Mouse (Mus musculus) stomach, embryonic 14.5 days (tissue): ENCODE measurements at regions not wholly inside any gene's neighbourhood (a gene's known extent, or its start where the extent isn't known, plus 50 kb on each side); places are given as distances from the start of the nearest gene placed in this dataset.

ENCODE experiments used
- ATAC-seq: fragments of 200-750 bp; cut with Nextera tagmentation; 2 replicates; pipeline ENCODE4 v1.8.0; 2017; ENCODE audit warnings: low read depth, moderate TSS enrichment; ENCODE audit not compliant: insufficient number of reproducible peaks, insufficient read depth, low FRiP score
- H3K27ac ChIP-seq: fragments of 300-500 bp; sonication (generic); 2 replicates; pipeline ENCODE4 v1.5.1; 2014; ENCODE audit warnings: mild to moderate bottlenecking, low read length, moderate library complexity, mixed read lengths
- H3K27me3 ChIP-seq: fragments of 300-500 bp; sonication (generic); 2 replicates; pipeline ENCODE4 v1.6.1; 2014; ENCODE audit warnings: low read length, control low read depth, mixed read lengths; ENCODE audit not compliant: control insufficient read depth, insufficient read depth
- H3K36me3 ChIP-seq: fragments of 300-500 bp; sonication (generic); 2 replicates; pipeline ENCODE4 v1.6.1; 2014; ENCODE audit warnings: mild to moderate bottlenecking, control low read depth, low read length, moderate library complexity, mixed read lengths; ENCODE audit not compliant: control insufficient read depth, insufficient read depth
- H3K4me1 ChIP-seq: fragments of 300-500 bp; sonication (generic); 2 replicates; pipeline ENCODE4 v1.6.1; 2014; ENCODE audit warnings: low read length, control low read depth, mixed read lengths; ENCODE audit not compliant: control insufficient read depth, insufficient read depth
- H3K4me2 ChIP-seq: fragments of 300-500 bp; sonication (generic); replicated peaks from 2 replicates; pipeline ENCODE4 v1.6.1; 2014; ENCODE audit warnings: low read depth, low read length, control low read depth
- H3K4me3 ChIP-seq: fragments of 300-500 bp; sonication (generic); 2 replicates; pipeline ENCODE4 v1.5.1; 2014; ENCODE audit warnings: low read depth, low read length, control low read depth
- H3K9ac ChIP-seq: fragments of 300-500 bp; sonication (generic); replicated peaks from 2 replicates; pipeline ENCODE4 v1.6.1; 2014; ENCODE audit warnings: low read depth, mild to moderate bottlenecking, control low read depth, low read length, moderate library complexity, mixed read lengths
- H3K9me3 ChIP-seq: fragments of 300-500 bp; sonication (generic); 2 replicates; pipeline ENCODE4 v1.6.1; 2016; ENCODE audit warnings: low read depth, low read length, control low read depth; ENCODE audit not compliant: control insufficient read depth
- WGBS: fragments of 180-500 bp; shearing (Covaris S2); extraction: QIAGEN DNeasy Blood & Tissue Kit; methylation state at CpG from one replicate; pipeline ENCODE4 v1.1.7; 2014; 5-methylcytosine and 5-hydroxymethylcytosine counted together

DNA sequence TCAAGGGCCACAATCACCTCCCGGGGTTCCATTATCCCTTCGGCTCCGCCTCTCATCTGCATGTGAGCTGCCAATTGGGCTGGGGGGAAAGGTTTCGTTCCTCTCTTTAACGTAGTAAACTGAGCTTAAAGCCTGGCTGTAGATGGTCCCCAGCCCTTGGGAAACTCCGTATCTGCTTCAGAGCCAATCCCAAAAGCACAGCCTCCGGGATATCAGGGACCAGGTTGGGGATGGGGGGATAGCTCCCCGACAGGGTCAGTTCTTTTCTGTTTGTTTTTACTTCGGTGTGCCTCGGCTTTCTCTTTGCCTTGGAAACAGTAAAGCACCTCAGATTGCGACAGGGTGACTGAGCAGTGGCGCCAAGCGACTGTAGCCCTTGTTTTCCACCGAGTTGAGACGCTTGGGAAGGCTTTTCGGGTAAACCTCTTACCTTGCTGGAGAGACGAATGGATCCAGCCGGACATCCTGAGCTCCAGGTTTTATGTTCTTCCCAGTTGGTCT is 64.5 kb downstream of the Tfap2c start:
- no peak for ATAC-seq
- 1% methylated on average over 18 of the region's 18 CpGs for WGBS
- Histone ChIP-seq H3K36me3 (no peaks in the 10 kb centered on the region), H3K4me1 (no peaks in the 10 kb centered on the region), H3K9ac (no peak overlapping the region), H3K27ac (no peak overlapping the region), H3K4me3 (peak overlapping the region; percentile 17), H3K27me3 (no peaks in the 10 kb centered on the region), H3K4me2 (peak overlapping the region; percentile 47), H3K9me3 (no peaks in the 10 kb centered on the region)

- ATAC-seq, result no peak
- H3K36me3 ChIP-seq, result no peaks in the 10 kb centered on the region
- no peak overlapping the region for H3K27ac ChIP-seq
- WGBS, result 47% methylated on average over 2 of the region's 2 CpGs
- H3K9ac ChIP-seq, result no peak overlapping the region
- H3K9me3 ChIP-seq, result no peaks in the 10 kb centered on the region
- H3K27me3 ChIP-seq, result no peaks in the 10 kb centered on the region
- no peak overlapping the region for H3K4me2 ChIP-seq
- H3K4me3 ChIP-seq, result no peak overlapping the region
- H3K4me1 ChIP-seq, result no peaks in the 10 kb centered on the region
These were observed 65.8 kb downstream of the Tfap2c start for GRCm38 (mm10) chr2:172615148-172615547.

GRCm38 (mm10) chr2:172615582-172615981 is 66.2 kb downstream of the Tfap2c start:
- Histone ChIP-seq H3K4me2 (no peak overlapping the region), H3K4me1 (no peaks in the 10 kb centered on the region), H3K9me3 (no peaks in the 10 kb centered on the region), H3K27me3 (no peaks in the 10 kb centered on the region), H3K27ac (no peak overlapping the region), H3K4me3 (no peak overlapping the region), H3K36me3 (no peaks in the 10 kb centered on the region), H3K9ac (no peak overlapping the region)
- WGBS, result 39% methylated on average over 4 of the region's 4 CpGs
- ATAC-seq, result no peak

GRCm38 (mm10) chr2:172619168-172619567 is 69.8 kb downstream of the Tfap2c start:
- H3K9me3 ChIP-seq, result no peaks in the 10 kb centered on the region
- 86% methylated on average over 7 of the region's 7 CpGs for WGBS

DNA sequence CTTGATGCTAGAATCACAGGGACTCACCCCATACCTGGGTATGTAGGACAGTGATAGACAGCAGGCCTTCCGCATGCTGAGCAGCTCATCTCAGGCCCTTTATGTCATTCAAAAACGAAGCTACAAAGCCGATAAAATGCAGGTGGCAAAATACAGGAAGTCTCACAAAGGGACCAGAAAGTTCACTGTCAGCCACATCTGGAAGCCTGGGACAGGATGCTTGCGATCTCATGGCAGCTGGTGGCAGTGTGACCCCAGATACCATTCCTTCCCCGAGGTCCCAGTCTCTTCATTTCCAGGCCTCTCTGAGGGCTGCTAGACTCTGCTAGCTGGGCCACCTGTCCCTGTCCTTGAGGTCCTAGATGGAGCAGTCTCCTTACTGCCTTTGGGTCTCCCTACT is 70.6 kb downstream of the Tfap2c start:
- H3K4me3 ChIP-seq, result no peak overlapping the region
- no peak overlapping the region for H3K27ac ChIP-seq
- no peaks in the 10 kb centered on the region for H3K27me3 ChIP-seq
- H3K36me3 ChIP-seq, result no peaks in the 10 kb centered on the region
- no peaks in the 10 kb centered on the region for H3K9me3 ChIP-seq
- no peaks in the 10 kb centered on the region for H3K4me1 ChIP-seq
- H3K4me2 ChIP-seq, result no peak overlapping the region
- no peak overlapping the region for H3K9ac ChIP-seq
- no peak for ATAC-seq
- WGBS, result 63% methylated on average over 5 of the region's 5 CpGs

More at GRCm38 (mm10) chr2:172619168-172619567, 69.8 kb downstream of the Tfap2c start:
- Histone ChIP-seq H3K4me3 (no peak overlapping the region), H3K36me3 (no peaks in the 10 kb centered on the region), H3K4me1 (no peaks in the 10 kb centered on the region), H3K9ac (no peak overlapping the region), H3K27ac (no peak overlapping the region), H3K4me2 (no peak overlapping the region), H3K27me3 (no peaks in the 10 kb centered on the region)
- no peak for ATAC-seq

DNA sequence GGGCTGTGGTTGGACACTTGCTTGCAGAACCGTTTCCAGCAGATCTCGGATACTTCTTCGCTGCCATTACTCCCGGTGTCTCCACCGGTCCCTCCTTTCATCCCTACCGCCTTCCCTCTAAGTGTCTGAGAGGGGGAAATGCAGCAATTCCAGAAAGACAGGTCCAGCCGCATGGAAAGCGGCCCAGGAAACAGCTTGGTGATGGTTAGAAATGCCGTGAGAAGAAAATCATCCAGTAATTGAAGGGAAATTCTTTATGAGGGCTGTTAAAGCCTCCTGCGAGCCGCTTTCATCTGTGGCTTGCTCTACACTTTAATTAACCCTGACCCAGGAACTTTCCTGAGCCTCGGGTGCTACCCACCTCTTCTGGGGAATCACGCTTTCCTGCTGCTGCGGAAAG is 74.3 kb downstream of the Tfap2c start:
- Histone ChIP-seq H3K36me3 (no peaks in the 10 kb centered on the region), H3K27ac (no peak overlapping the region), H3K4me1 (no peaks in the 10 kb centered on the region), H3K9me3 (no peaks in the 10 kb centered on the region), H3K4me2 (0 out of 2 replicates have a peak overlapping the region, but pooled peaks have one; percentile 12), H3K9ac (no peak overlapping the region), H3K4me3 (no peak overlapping the region), H3K27me3 (no peaks in the 10 kb centered on the region)
- 14% methylated on average over 14 of the region's 14 CpGs for WGBS
- ATAC-seq, result no peak

DNA sequence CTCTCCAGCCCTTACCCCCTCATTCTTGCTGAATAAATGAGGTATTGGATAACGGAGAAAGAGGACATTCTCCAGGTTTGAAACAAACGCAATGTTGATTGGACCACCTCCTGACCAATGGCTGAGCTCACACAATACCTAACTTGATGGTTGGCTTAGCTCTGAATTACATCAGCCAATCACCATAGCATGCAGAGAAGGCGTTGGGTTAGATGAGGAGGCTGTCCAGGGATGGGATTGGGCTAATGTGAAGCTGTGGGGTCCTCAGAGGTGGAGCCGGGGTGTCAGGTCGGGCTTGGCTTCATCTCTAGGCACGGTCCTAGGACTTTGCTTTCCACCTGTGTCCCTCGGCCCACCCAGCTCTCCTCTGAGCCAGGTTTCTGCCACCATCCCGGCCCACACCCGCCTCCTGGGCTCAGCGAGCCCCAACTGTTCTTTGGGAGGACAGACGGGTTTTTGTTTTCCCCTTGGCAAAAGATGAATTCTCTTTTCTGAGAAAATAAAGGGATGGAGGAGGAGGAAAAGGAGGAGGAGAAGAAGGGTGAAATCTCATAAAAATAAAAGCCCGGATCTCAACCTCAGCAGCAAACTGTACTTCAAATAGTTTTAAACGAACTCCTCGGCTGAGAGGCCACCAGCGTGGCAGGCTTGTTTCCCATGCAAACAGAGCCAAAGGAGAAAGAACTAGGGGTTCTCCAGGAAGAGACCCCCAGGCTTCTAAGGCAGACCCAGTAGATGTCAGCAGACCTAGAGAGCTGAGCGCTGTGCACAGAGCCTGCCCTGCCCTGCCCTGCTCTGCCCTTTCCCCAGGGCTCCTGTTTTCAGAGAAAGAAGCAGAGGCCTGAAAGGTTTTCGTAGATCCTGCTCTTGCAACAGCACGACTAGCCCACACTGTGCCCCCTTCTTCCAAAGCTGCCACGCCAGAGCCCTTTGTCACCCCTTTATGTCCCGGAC is 78.2 kb downstream of the Tfap2c start:
- no peaks in the 10 kb centered on the region for H3K36me3 ChIP-seq
- no peaks in the 10 kb centered on the region for H3K27me3 ChIP-seq
- no peak overlapping the region for H3K4me3 ChIP-seq
- no peaks in the 10 kb centered on the region for H3K4me1 ChIP-seq
- no peak overlapping the region for H3K4me2 ChIP-seq
- no peak overlapping the region for H3K9ac ChIP-seq
- 72% methylated on average over 20 of the region's 20 CpGs for WGBS
- H3K9me3 ChIP-seq, result no peaks in the 10 kb centered on the region
- H3K27ac ChIP-seq, result no peak overlapping the region
- no peak for ATAC-seq

DNA sequence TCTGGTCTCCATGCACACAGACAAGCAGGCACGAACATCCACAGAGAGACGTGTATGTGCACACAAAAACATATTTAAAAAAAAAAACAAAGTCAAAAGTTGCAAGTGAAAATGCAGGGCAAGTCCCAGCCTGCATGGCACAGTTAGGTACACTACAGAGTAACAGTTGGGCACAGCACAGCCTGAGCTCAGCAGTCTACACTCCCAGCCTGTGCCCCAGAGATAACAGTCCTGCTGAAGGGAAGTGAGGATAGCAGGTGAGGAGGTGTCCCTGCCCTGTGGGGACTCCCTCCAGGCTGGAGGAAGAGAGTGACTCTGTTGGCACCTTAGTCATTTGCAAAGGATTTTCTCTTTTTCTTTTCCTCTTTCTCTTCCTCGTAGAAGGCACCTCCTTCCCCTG is 80.9 kb downstream of the Tfap2c start:
- Histone ChIP-seq H3K9me3 (no peaks in the 10 kb centered on the region), H3K9ac (no peak overlapping the region), H3K27ac (no peak overlapping the region), H3K4me2 (no peak overlapping the region), H3K36me3 (no peaks in the 10 kb centered on the region), H3K4me1 (no peaks in the 10 kb centered on the region), H3K4me3 (no peak overlapping the region), H3K27me3 (no peaks in the 10 kb centered on the region)
- 58% methylated on average over 3 of the region's 3 CpGs for WGBS
- no peak for ATAC-seq
